25 mouse cellular contexts compared by ENCODE assay signal in genomic region chr14:56281090-56281489, GRCm38 (mm10). TPM values are rescaled to one million over a fixed set of nuclear protein-coding genes. Genes with fewer than 3 reads are reported as not detected.
DNase-seq lines count a peak whose midpoint lies in the region; ATAC-seq and TF ChIP-seq lines count a peak whose summit lies in the region.
"Had no signal": no experiment of that assay in that cellular context is flagged by ENCODE, and none has a peak within 500 bp of the region (broad histone marks: within the 10 kb centered on the region; RNA-seq: fewer than 3 reads in every experiment).

No protein-coding gene starts in this region.

- H3K9me3 ChIP-seq in embryonic facial prominence, embryonic 14.5 days (ENCODE audit: control insufficient read depth, low read length): no peaks in the 10 kb centered on the region
- no peaks in the 10 kb centered on the region for H3K9me3 ChIP-seq in embryonic facial prominence, embryonic 10.5 days
- no peaks in the 10 kb centered on the region for H3K9me3 ChIP-seq in forebrain, embryonic 16.5 days (ENCODE audit: control insufficient read depth, low read length)
- H3K9me3 ChIP-seq in forebrain, embryonic 15.5 days: no peaks in the 10 kb centered on the region
- H3K9me3 ChIP-seq: embryonic facial prominence, embryonic 12.5 days; embryonic facial prominence, embryonic 15.5 days; forebrain, embryonic 10.5 days; forebrain, embryonic 13.5 days; G1E had no signal

- no peak for ATAC-seq in embryonic facial prominence, embryonic 14.5 days (ENCODE audit: low read depth)
- peak; percentile 61 for ATAC-seq in forebrain, embryonic 16.5 days
- no peak for ATAC-seq in forebrain, embryonic 15.5 days (replicated peaks)
- ATAC-seq: activated CD4-positive, CD25-positive, alpha-beta regulatory T cell, adult 4 months; CD4-positive, CD25-positive, alpha-beta regulatory T cell, adult 4 months; forebrain, embryonic 13.5 days; Patski had no signal

- H3K36me3 ChIP-seq in embryonic facial prominence, embryonic 14.5 days (ENCODE audit: control insufficient read depth, insufficient read depth, low read length): no peaks in the 10 kb centered on the region
- H3K36me3 ChIP-seq in embryonic facial prominence, embryonic 10.5 days (replicated peaks): no peaks in the 10 kb centered on the region
- no peaks in the 10 kb centered on the region for H3K36me3 ChIP-seq in forebrain, embryonic 16.5 days (ENCODE audit: control insufficient read depth, insufficient read depth)
- no peaks in the 10 kb centered on the region for H3K36me3 ChIP-seq in forebrain, embryonic 15.5 days
- H3K36me3 ChIP-seq: embryonic facial prominence, embryonic 12.5 days; embryonic facial prominence, embryonic 15.5 days; forebrain, embryonic 10.5 days; G1E had no signal

- H3K9ac ChIP-seq in embryonic facial prominence, embryonic 14.5 days (ENCODE audit: low read depth, low read length): no peak overlapping the region
- no peak overlapping the region for H3K9ac ChIP-seq in forebrain, embryonic 16.5 days (replicated peaks; ENCODE audit: low read depth, low read length)
- no peak overlapping the region for H3K9ac ChIP-seq in forebrain, embryonic 15.5 days (replicated peaks)
- H3K9ac ChIP-seq: embryonic facial prominence, embryonic 12.5 days; embryonic facial prominence, embryonic 15.5 days; forebrain, embryonic 13.5 days had no signal

- H3K27ac ChIP-seq in embryonic facial prominence, embryonic 14.5 days (replicated peaks; ENCODE audit: low read depth, low read length): no peak overlapping the region
- no peak overlapping the region for H3K27ac ChIP-seq in embryonic facial prominence, embryonic 10.5 days (replicated peaks)
- no peak overlapping the region for H3K27ac ChIP-seq in forebrain, embryonic 16.5 days (ENCODE audit: low read length)
- H3K27ac ChIP-seq in forebrain, embryonic 15.5 days (replicated peaks): no peak overlapping the region
- H3K27ac ChIP-seq: embryonic facial prominence, embryonic 12.5 days; embryonic facial prominence, embryonic 15.5 days; forebrain, embryonic 10.5 days; forebrain, embryonic 13.5 days had no signal

- H3K27me3 ChIP-seq in embryonic facial prominence, embryonic 14.5 days (replicated peaks; ENCODE audit: control insufficient read depth, insufficient read depth, low read length): no peaks in the 10 kb centered on the region
- no peaks in the 10 kb centered on the region for H3K27me3 ChIP-seq in embryonic facial prominence, embryonic 10.5 days (replicated peaks; ENCODE audit: low read depth, poor library complexity, severe bottlenecking)
- H3K27me3 ChIP-seq in forebrain, embryonic 16.5 days (replicated peaks; ENCODE audit: control insufficient read depth, insufficient read depth, low read length): no peaks in the 10 kb centered on the region
- H3K27me3 ChIP-seq in forebrain, embryonic 15.5 days: no peaks in the 10 kb centered on the region
- H3K27me3 ChIP-seq: embryonic facial prominence, embryonic 12.5 days; embryonic facial prominence, embryonic 15.5 days; forebrain, embryonic 13.5 days had no signal

- no peak for TF ChIP-seq CTCF in brain, embryonic 14.5 days (IDR thresholded peaks at IDR 0.05; ENCODE audit: borderline replicate concordance, extremely low read depth, insufficient read depth, insufficient read length)

- 50% methylated on average over 5 of the region's 5 CpGs for WGBS in embryonic facial prominence, embryonic 14.5 days
- 78% methylated on average over 5 of the region's 5 CpGs for WGBS in embryonic facial prominence, embryonic 10.5 days
- WGBS in forebrain, embryonic 16.5 days: 35% methylated on average over 5 of the region's 5 CpGs
- 29% methylated on average over 5 of the region's 5 CpGs for WGBS in forebrain, embryonic 15.5 days

- no peaks in the 10 kb centered on the region for H3K4me1 ChIP-seq in embryonic facial prominence, embryonic 14.5 days (ENCODE audit: control insufficient read depth, insufficient read depth, low read length)
- no peaks in the 10 kb centered on the region for H3K4me1 ChIP-seq in embryonic facial prominence, embryonic 10.5 days
- no peaks in the 10 kb centered on the region for H3K4me1 ChIP-seq in forebrain, embryonic 16.5 days (replicated peaks; ENCODE audit: control insufficient read depth, insufficient read depth, low read length)
- H3K4me1 ChIP-seq in forebrain, embryonic 15.5 days: no peaks in the 10 kb centered on the region
- H3K4me1 ChIP-seq: embryonic facial prominence, embryonic 12.5 days; embryonic facial prominence, embryonic 15.5 days; forebrain, embryonic 10.5 days; forebrain, embryonic 13.5 days had no signal

- no peak overlapping the region for H3K4me3 ChIP-seq in embryonic facial prominence, embryonic 14.5 days (ENCODE audit: low read depth, low read length)
- H3K4me3 ChIP-seq in embryonic facial prominence, embryonic 10.5 days: no peak overlapping the region
- no peak overlapping the region for H3K4me3 ChIP-seq in forebrain, embryonic 16.5 days (replicated peaks; ENCODE audit: low read length)
- no peak overlapping the region for H3K4me3 ChIP-seq in forebrain, embryonic 15.5 days
- H3K4me3 ChIP-seq: embryonic facial prominence, embryonic 12.5 days; embryonic facial prominence, embryonic 15.5 days; erythroblast, embryonic 14.5 days; forebrain, embryonic 10.5 days; forebrain, embryonic 13.5 days had no signal

- no peak for TF ChIP-seq POLR2A in brain, embryonic 14.5 days (IDR thresholded peaks at IDR 0.05; ENCODE audit: borderline replicate concordance, extremely low read depth, insufficient read depth, insufficient read length, poor library complexity, severe bottlenecking)

- H3K4me2 ChIP-seq in embryonic facial prominence, embryonic 14.5 days (ENCODE audit: low read depth, low read length): no peak overlapping the region
- no peak overlapping the region for H3K4me2 ChIP-seq in forebrain, embryonic 16.5 days (ENCODE audit: low read length)
- no peak overlapping the region for H3K4me2 ChIP-seq in forebrain, embryonic 15.5 days (replicated peaks)
- H3K4me2 ChIP-seq: embryonic facial prominence, embryonic 12.5 days; embryonic facial prominence, embryonic 15.5 days; forebrain, embryonic 13.5 days had no signal

- peak; percentile 10 for DNase-seq in embryonic facial prominence, embryonic 14.5 days (ENCODE audit: low spot score)
- DNase-seq in embryonic facial prominence, embryonic 10.5 days (ENCODE audit: low spot score): no peak
- DNase-seq in brain, embryonic 14.5 days (ENCODE audit: low read depth): peak; percentile 76
- DNase-seq: adrenal gland, adult 8-10 months; adrenal gland, postnatal 14 days; adrenal gland, postnatal 36 days; B cell, adult 2 months; cerebellum, adult 11 months; cerebellum, adult 18-20 months; cerebellum, adult 8-10 months; cerebellum, adult 9-11 months; cerebellum, postnatal 14 days; cerebellum, postnatal 36 days; embryo, embryonic 11 days had no signal

RNA-seq across cellular contexts. Expression of gene Gzmb, which starts 19.0 kb away (rescaled TPM):
- 0.39 and 0.47 TPM in 2 replicates for polyA plus RNA-seq in embryonic facial prominence, embryonic 14.5 days (2014; fragmentation: Nextera tagmentation; extraction: Ambion mirVana)
- not detected in 2 replicates for polyA plus RNA-seq in embryonic facial prominence, embryonic 10.5 days (2016; fragmentation: Nextera tagmentation; extraction: Ambion mirVana)
- not detected in 2 replicates for polyA plus RNA-seq in forebrain, embryonic 16.5 days (2015; fragmentation: Nextera tagmentation; extraction: Ambion mirVana)
- not detected in 2 replicates for polyA plus RNA-seq in forebrain, embryonic 15.5 days (2015; fragmentation: Nextera tagmentation; extraction: Ambion mirVana)
- 0.04 TPM in 1 of 2 replicates, not detected in the other for polyA plus RNA-seq in brain, embryonic 14.5 days (2012; rRNA removed)
- polyA plus RNA-seq: erythroblast, embryonic 14.5 days; forebrain, embryonic 10.5 days; forebrain, embryonic 13.5 days had no signal

RNA-seq across cellular contexts. Expression of gene Gzmc, which starts 46.6 kb away (rescaled TPM):
- 0.46 and 0.55 TPM in 2 replicates for polyA plus RNA-seq in embryonic facial prominence, embryonic 14.5 days (2014; fragmentation: Nextera tagmentation; extraction: Ambion mirVana)
- polyA plus RNA-seq in embryonic facial prominence, embryonic 10.5 days (2016; fragmentation: Nextera tagmentation; extraction: Ambion mirVana): 0.23 and 0.34 TPM in 2 replicates
- polyA plus RNA-seq in forebrain, embryonic 16.5 days (2015; fragmentation: Nextera tagmentation; extraction: Ambion mirVana): not detected in 2 replicates
- polyA plus RNA-seq in forebrain, embryonic 15.5 days (2015; fragmentation: Nextera tagmentation; extraction: Ambion mirVana): not detected in 2 replicates
- not detected in 2 replicates for polyA plus RNA-seq in brain, embryonic 14.5 days (2012; rRNA removed)
- polyA plus RNA-seq: embryonic facial prominence, embryonic 12.5 days; erythroblast, embryonic 14.5 days; forebrain, embryonic 10.5 days; forebrain, embryonic 13.5 days; G1E; Patski had no signal
